Mouse (Mus musculus) liver, adult 2 months (tissue): Measurements from ENCODE around the gene Nfix.

Source experiments
- CTCF ChIP-seq: fragments of 200-500 bp; IDR thresholded peaks from 2 replicates; pipeline ENCODE4 v1.5.1; 2011; ENCODE audit warnings: low read depth, low read length, control low read depth
- POLR2A ChIP-seq: fragments of 200-500 bp; IDR thresholded peaks from 2 replicates; pipeline ENCODE4 v1.6.1; 2011; ENCODE audit warnings: low read length, control low read depth; ENCODE audit not compliant: insufficient read depth; ENCODE audit errors: extremely low read depth

DNA sequence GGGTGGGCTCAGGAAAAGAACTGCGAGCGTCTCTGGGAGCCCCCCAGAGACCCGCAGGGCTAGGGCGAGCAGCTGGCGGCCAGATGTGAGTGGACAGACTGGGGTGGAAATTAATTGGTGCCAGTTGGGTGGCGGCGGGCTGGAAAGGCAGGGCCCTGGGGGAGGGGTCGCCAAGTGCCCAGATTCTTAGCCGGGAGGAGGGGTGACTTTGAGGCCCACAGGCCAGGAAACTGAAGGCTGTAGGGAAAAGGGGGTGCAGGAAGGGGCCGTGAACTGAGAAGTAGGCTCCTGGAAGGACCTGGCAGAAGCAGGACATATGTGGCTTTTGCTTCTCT lies 144.0 kb downstream of the Nfix start:
- TF ChIP-seq POLR2A (no peak), CTCF (no peak)
